Mouse (Mus musculus) gonadal fat pad, adult 2 months (tissue): ENCODE data around the gene Timm8b. TPM values are rescaled to one million over a fixed set of nuclear protein-coding genes. Genes with fewer than 3 reads are reported as not detected.

Experiments
- DNase-seq: peaks from one replicate; pipeline ENCODE4 v3.0.0-alpha.2; 2012; ENCODE audit warnings: low read depth
- polyA plus RNA-seq: library from polyadenylated mRNA; depleted of rRNA; stranded (reverse); fragments of >200 nt; gene quantifications from 2 replicates; pipeline ENCODE4 v1.2.3, GENCODE M21; 2012; rRNA removed

Timm8b gene
- 246 and 300 TPM in 2 replicates for polyA plus RNA-seq

- no peak for DNase-seq
Observed at GRCm38 (mm10) chr9:50603189-50603997, at the start of gene Timm8b, which contains the start of gene Sdhd. Timm8b (plus strand) TSS chr9:50603910. Sdhd (minus strand) TSS chr9:50603812.

- DNase-seq, result no peak
Observed at GRCm38 (mm10) chr9:50554241-50555093, 49.2 kb upstream of the Timm8b start, which contains the start of gene Il18. Il18 (plus strand) TSS chr9:50554827.

GRCm38 (mm10) chr9:50555094-50555446, 48.6 kb upstream of the Timm8b start, which contains the start of gene Bco2:
Bco2 (minus strand) TSS chr9:50555181.
- DNase-seq, result no peak

GRCm38 (mm10) chr9:50561145-50561917, 42.4 kb upstream of the Timm8b start, which contains the start of gene Tex12:
Tex12 (minus strand) TSS chr9:50561325.
- DNase-seq, result no peak

GRCm38 (mm10) chr9:50561918-50562360, 41.8 kb upstream of the Timm8b start:
- no peak for DNase-seq

GRCm38 (mm10) chr9:50565173-50565572, 38.5 kb upstream of the Timm8b start:
- DNase-seq, result no peak

- DNase-seq, result no peak
Observed at GRCm38 (mm10) chr9:50565940-50566339, 37.8 kb upstream of the Timm8b start.

GRCm38 (mm10) chr9:50567372-50567771, 36.3 kb upstream of the Timm8b start:
- no peak for DNase-seq

GRCm38 (mm10) chr9:50567881-50568280, 35.8 kb upstream of the Timm8b start:
- no peak for DNase-seq

- no peak for DNase-seq
Observed at GRCm38 (mm10) chr9:50569599-50570525, 33.8 kb upstream of the Timm8b start.

- DNase-seq, result no peak
Observed at GRCm38 (mm10) chr9:50580370-50580769, 23.3 kb upstream of the Timm8b start.

- no peak for DNase-seq
Observed at GRCm38 (mm10) chr9:50585145-50585818, 18.4 kb upstream of the Timm8b start.

- no peak for DNase-seq
Observed at GRCm38 (mm10) chr9:50586955-50587354, 16.8 kb upstream of the Timm8b start.

GRCm38 (mm10) chr9:50590856-50591518, 12.7 kb upstream of the Timm8b start:
- no peak for DNase-seq

- DNase-seq, result no peak
Observed at GRCm38 (mm10) chr9:50592955-50593354, 10.8 kb upstream of the Timm8b start.

GRCm38 (mm10) chr9:50593544-50593943, 10.2 kb upstream of the Timm8b start:
- no peak for DNase-seq

- no peak for DNase-seq
Observed at GRCm38 (mm10) chr9:50594794-50595417, 8.8 kb upstream of the Timm8b start.

- no peak for DNase-seq
Observed at GRCm38 (mm10) chr9:50596973-50597372, 6.7 kb upstream of the Timm8b start.

GRCm38 (mm10) chr9:50601536-50601935, 2.2 kb upstream of the Timm8b start:
- no peak for DNase-seq
